Mouse (Mus musculus): Measurements from ENCODE around the gene Tmem209. TPM values are rescaled to one million over a fixed set of nuclear protein-coding genes. Genes with fewer than 3 reads are reported as not detected.

Tmem209 gene
- total RNA-seq (2021), result 1 to 10 TPM; 7.4 to 9.1 TPM
- long read RNA-seq, experiment 1, partial matches to known transcripts, result 0 of 4 reads
- long read RNA-seq, experiment 1, other reads (novel, unspliced or antisense), result 1 of 4 reads
- long read RNA-seq, experiment 2, transcript Tmem209-204 (15 exons, 3,485 nt), result major isoform, 5 of 7 reads
- long read RNA-seq, experiment 2, partial matches to known transcripts, result 1 of 7 reads
- long read RNA-seq, experiment 2, other reads (novel, unspliced or antisense), result 1 of 7 reads

- peak; percentile 98 for DNase-seq
Measured at GRCm38 (mm10) chr6:30509265-30510239, at the start of gene Tmem209, which contains the start of gene Ssmem1. Gene Tmem209, minus strand, starts transcription at chr6:30509783. Gene Ssmem1, plus strand, starts transcription at chr6:30509849.

- DNase-seq, result peak; percentile 58
Measured at GRCm38 (mm10) chr6:30556080-30556479, 46.5 kb upstream of the Tmem209 start.

DNA sequence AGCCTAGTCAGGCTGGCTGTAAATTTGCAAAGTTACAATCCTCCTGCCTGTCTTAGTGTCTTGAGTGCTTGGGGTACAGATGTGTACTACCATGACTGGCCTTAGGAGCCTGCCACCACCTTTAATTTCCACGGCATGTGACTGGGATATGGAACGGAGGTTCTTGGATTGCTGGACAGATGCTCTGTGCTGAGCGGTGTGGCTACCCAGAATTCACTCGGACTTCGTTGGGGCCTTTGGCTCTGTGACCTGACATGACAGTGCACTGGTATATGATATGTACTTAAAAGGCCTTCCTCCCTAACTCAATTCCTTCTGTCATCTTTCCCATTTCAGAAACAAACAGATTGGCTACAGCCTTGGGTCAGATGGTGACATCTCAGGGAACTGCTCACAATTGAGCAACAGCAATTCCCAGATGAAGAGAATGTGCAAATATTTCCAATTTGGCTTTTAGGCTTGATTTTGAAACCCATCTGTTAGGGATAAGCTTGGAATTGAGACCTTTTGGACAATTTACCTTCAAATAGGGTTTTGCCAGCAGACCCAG is 45.1 kb upstream of the Tmem209 start:
- no peak for DNase-seq

DNA sequence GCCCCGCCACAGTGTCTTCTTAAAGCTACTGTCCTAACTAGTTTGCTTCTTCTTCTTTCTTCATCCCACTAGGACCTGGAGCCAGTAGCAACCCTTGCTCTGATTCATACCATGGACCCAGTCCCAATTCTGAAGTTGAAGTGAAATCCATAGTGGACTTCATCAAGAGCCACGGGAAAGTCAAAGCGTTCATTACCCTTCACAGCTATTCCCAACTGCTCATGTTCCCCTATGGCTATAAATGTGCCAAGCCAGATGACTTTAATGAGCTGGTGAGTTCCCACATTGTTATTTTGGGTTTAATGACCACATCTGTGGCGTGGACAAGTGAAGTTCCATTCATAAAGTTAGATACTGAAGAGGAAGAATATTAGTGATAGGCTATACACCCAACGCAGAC is 44.5 kb upstream of the Tmem209 start:
- DNase-seq, result no peak

- no peak for DNase-seq
Measured at GRCm38 (mm10) chr6:30553381-30554010, 43.9 kb upstream of the Tmem209 start.

DNA sequence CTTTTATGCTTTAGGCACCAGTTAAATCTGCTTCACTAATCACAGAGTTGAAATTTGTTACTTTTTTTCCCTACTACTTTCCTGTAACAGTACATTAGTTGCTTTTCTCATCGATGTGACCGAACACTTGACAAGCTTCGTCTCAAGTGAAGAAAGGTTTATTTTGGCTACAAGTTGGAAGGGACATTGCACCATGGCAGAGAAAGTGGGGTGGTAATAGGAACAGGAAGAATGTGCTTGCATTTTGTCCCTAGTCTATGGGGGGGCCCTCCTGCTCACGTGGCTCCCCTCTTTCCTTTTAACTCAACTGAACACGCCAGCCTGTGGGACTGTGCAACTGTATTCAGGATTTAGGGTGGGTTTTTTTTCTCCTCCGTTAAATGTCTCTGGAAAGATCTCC is 43.0 kb upstream of the Tmem209 start:
- DNase-seq, result no peak

- no peak for DNase-seq
Measured at GRCm38 (mm10) chr6:30551644-30552580, 42.3 kb upstream of the Tmem209 start.

DNA sequence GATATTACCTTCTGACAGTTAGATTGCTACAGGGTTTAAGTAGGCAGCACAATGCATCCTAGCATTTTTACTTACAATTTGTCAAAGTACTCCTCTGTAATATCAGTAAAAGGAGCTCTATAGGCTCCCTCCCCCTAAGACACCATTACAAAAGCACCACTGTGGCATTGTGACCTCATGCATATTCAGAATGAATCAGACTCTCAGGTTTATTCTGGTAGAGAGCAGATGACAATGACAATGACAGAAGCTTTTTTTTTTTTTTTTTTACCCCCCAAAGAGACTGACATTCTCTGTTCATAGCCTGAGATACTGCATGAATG is 41.6 kb upstream of the Tmem209 start:
- no peak for DNase-seq

DNA sequence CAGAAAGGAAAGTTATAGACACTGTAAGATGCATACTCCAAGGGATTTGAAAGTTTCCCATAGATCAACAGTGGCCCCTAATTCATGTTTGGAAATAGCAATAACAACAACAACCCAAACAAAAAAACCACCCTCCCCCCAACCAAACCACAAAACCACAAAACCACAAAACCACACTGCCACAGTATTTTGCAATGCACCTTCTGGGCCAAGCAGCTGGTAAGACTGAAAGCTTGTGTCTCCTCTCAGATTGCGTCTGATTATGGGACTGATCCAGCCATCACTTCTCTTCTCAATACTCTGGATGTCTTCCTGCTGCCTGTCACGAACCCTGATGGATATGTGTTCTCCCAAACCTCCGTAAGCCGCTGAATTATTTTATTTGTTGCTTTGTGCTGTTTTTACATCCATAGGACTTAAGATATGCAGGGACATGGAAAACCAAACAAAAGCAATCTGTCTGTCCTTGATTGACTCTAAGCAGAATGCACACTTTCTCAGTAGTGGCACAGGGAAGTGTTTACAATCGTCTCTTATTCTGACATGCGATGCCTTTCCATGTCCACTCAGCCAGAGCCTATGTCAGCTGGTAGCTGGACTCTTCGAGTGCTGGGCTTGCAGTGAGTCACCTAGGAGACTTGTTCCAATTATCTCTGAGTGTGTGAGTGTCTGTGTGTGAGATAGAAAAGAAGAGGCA is 41.1 kb upstream of the Tmem209 start:
- no peak for DNase-seq

GRCm38 (mm10) chr6:30549231-30549761 is 39.7 kb upstream of the Tmem209 start:
- peak; percentile 23 for DNase-seq

- DNase-seq, result peak; percentile 59
Measured at GRCm38 (mm10) chr6:30547656-30548306, 38.2 kb upstream of the Tmem209 start.

- no peak for DNase-seq
Measured at GRCm38 (mm10) chr6:30547274-30547645, 37.7 kb upstream of the Tmem209 start.

DNA sequence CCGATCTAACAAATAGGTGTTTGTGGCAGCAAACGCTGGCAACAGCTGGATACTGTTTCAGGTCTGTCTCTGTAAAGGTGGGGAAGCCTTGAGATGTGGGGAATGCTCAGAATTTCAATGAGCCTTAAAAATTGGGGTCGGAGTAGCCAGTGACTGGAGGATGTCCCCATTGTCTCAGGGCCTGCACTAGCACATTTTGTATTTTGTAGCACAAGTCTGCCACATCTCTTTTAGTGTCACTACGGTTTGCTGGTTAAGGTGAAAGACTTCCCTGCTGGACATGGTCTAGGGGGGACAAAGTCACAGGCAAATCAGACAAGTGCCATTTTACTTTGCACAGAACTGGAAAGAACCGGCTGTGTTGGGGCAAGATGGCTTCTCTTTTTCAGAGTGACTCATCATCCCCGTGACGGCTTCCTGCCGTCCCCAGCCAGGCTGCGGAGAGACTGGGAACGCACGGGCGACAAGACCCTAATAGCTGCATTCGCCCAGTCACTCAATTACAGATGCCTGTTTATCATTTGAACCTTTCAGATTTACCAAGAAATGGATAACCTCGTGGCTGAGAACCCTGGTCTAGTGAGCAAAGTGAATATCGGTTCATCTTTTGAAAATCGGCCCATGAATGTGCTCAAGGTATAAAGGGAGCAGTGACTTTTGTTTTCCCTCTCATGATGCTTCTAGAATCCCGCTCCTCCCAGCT is 37.1 kb upstream of the Tmem209 start:
- DNase-seq, result no peak

- no peak for DNase-seq
Measured at GRCm38 (mm10) chr6:30545689-30546088, 36.1 kb upstream of the Tmem209 start.

- no peak for DNase-seq
Measured at GRCm38 (mm10) chr6:30543851-30544250, 34.3 kb upstream of the Tmem209 start.

DNA sequence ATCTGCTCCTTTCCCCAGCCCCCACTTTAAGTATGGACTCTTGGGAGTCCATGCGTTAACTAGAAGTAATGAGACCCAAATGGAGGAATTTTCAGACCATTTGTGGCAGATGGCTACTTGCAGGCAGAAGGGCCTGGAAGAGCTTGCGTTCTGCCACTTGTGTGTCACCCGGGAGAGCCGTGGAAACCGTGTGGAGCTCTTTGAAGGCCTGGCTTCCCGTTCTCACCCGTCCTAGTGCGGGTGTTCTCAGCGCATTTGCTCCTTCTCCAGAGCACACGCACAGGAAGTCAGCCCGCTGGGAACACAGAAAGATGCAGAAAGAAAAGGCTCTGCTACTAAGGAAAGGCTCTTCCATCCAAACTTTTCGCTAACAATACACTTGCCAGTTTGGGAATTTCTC is 33.5 kb upstream of the Tmem209 start:
- no peak for DNase-seq

DNA sequence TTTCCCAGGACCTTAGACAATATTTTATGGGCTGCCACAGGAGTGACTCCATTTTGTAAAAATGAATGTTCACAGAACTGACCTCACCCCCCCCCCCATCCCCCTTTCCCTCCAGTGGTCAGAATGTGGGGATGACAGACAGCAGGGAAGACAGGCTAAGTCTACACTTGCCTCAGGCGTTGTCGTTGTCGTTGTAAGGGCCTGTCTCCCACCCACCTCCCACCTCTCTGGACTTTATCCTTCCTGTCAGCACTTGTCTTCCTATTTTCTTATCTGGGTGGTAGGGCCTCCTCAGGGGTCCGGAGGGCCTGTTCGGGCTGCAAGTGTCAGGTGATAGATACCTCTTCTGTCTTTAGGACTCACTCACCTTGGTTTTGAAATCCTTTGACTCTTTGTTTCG is 32.7 kb upstream of the Tmem209 start:
- DNase-seq, result no peak

- DNase-seq, result no peak
Measured at GRCm38 (mm10) chr6:30541009-30541799, 31.6 kb upstream of the Tmem209 start, which contains the start of gene Cpa2. Gene Cpa2, plus strand, starts transcription at chr6:30541582.

GRCm38 (mm10) chr6:30538800-30539199 is 29.2 kb upstream of the Tmem209 start:
- no peak for DNase-seq
